Mouse (Mus musculus) liver, postnatal 0 days (tissue): Measurements from ENCODE around the gene Igfbp6. TPM values are rescaled to one million over a fixed set of nuclear protein-coding genes. Genes with fewer than 3 reads are reported as not detected.

Experiments used
- ATAC-seq: fragments of 200-750 bp; cut with Nextera tagmentation; 2 replicates; pipeline ENCODE4 v1.8.0; 2017; ENCODE audit warnings: mild to moderate bottlenecking, moderate library complexity
- DNase-seq: peaks from one replicate; pipeline ENCODE4 v3.0.0-alpha.2; 2016
- H3K27ac ChIP-seq: fragments of 300-500 bp; sonication (generic); 2 replicates; pipeline ENCODE4 v1.5.1; 2014; ENCODE audit warnings: antibody characterized with exemption, moderate library complexity, mild to moderate bottlenecking, low read depth
- H3K27me3 ChIP-seq: fragments of 300-500 bp; sonication (generic); 2 replicates; pipeline ENCODE4 v1.6.1; 2014; ENCODE audit warnings: low read length, control low read depth, mixed read lengths; ENCODE audit not compliant: insufficient read depth
- H3K36me3 ChIP-seq: fragments of 300-500 bp; sonication (generic); replicated peaks from 2 replicates; pipeline ENCODE4 v1.6.1; 2014; ENCODE audit warnings: mild to moderate bottlenecking, control low read depth, low read length, moderate library complexity, mixed read lengths; ENCODE audit not compliant: insufficient read depth
- H3K4me1 ChIP-seq: fragments of 300-500 bp; sonication (generic); 2 replicates; pipeline ENCODE4 v1.6.1; 2014; ENCODE audit warnings: antibody characterized with exemption, mild to moderate bottlenecking, control low read depth; ENCODE audit not compliant: insufficient read depth
- H3K4me2 ChIP-seq: fragments of 300-500 bp; sonication (generic); 2 replicates; pipeline ENCODE4 v1.6.1; 2014; ENCODE audit warnings: low read depth, mild to moderate bottlenecking, low read length, moderate library complexity, mixed read lengths
- H3K4me3 ChIP-seq: fragments of 300-500 bp; sonication (generic); 2 replicates; pipeline ENCODE4 v1.5.1; 2014; ENCODE audit warnings: low read depth, low read length
- H3K9ac ChIP-seq: fragments of 300-500 bp; sonication (generic); replicated peaks from 2 replicates; pipeline ENCODE4 v1.6.1; 2014; ENCODE audit warnings: mild to moderate bottlenecking, moderate library complexity
- H3K9me3 ChIP-seq: fragments of 300-500 bp; sonication (generic); 2 replicates; pipeline ENCODE4 v1.6.1; 2016; ENCODE audit warnings: mild to moderate bottlenecking, control low read depth, low read length, mixed read lengths
- CTCF ChIP-seq: sonication (generic); IDR thresholded peaks from 2 replicates; pipeline ENCODE4 v1.5.1; 2016; ENCODE audit warnings: antibody characterized with exemption, low read depth
- EP300 ChIP-seq: IDR thresholded peaks from 2 replicates; pipeline ENCODE4 v1.6.1; 2016; ENCODE audit warnings: antibody characterized with exemption, low read depth, mild to moderate bottlenecking
- WGBS: fragments of 180-500 bp; shearing (Covaris S2); extraction: QIAGEN DNeasy Blood & Tissue Kit; methylation state at CpG from one replicate; pipeline ENCODE4 v1.1.7; 2014; ENCODE audit not compliant: insufficient replicate concordance; 5-methylcytosine and 5-hydroxymethylcytosine counted together
- polyA plus RNA-seq: library from polyadenylated mRNA; unstranded; fragments of >200 nt; fragmentation: Nextera tagmentation; extraction: Ambion mirVana; gene quantifications from 2 replicates; pipeline ENCODE4 v1.2.1, GENCODE M21; 2015

The Igfbp6 gene
- polyA plus RNA-seq, 1 experiment from 2014 or later: 5.9 TPM

DNA sequence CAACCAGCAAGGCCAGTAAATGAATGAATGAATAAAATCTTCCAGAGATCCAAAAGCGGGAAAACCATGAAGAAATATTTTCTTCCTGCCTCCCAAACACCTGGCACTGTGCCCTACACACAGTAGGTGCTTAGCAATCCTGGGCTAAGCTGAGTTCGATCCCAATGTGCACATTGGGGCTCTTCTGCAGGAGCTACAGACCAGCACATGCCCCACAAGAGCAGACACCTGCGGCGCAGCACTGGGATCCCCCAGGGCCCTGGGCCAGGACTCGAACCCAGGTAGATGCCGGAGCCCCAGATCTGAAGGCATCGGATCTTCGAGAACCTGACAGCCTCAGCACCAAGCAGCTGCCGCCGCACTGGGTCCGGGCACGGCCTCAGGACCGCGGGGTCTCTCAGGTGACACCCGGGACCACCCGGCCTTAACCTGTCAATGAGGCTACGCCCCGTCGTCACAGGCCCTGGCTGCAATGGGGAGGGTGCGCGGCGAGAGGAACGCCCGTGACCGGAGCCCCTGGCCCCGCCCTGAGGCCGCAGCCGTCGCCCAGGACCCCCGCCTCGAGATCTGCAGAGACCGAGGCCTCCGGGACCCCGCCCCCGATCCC, 8.5 kb upstream of the Igfbp6 start:
- Histone ChIP-seq H3K9ac (peak overlapping the region; percentile 87), H3K4me3 (peak overlapping the region; percentile 92), H3K4me1 (peaks cover 14% of the 10 kb centered on the region), H3K4me2 (peak overlapping the region; percentile 98), H3K27me3 (no peaks in the 10 kb centered on the region), H3K9me3 (no peaks in the 10 kb centered on the region), H3K27ac (peak overlapping the region; percentile 75), H3K36me3 (peaks cover 18% of the 10 kb centered on the region)
- no peak for TF ChIP-seq CTCF
- TF ChIP-seq EP300: no peak
- no peak for DNase-seq
- 4% methylated on average over 34 of the region's 35 CpGs for WGBS
- ATAC-seq: peak; percentile 53

DNA sequence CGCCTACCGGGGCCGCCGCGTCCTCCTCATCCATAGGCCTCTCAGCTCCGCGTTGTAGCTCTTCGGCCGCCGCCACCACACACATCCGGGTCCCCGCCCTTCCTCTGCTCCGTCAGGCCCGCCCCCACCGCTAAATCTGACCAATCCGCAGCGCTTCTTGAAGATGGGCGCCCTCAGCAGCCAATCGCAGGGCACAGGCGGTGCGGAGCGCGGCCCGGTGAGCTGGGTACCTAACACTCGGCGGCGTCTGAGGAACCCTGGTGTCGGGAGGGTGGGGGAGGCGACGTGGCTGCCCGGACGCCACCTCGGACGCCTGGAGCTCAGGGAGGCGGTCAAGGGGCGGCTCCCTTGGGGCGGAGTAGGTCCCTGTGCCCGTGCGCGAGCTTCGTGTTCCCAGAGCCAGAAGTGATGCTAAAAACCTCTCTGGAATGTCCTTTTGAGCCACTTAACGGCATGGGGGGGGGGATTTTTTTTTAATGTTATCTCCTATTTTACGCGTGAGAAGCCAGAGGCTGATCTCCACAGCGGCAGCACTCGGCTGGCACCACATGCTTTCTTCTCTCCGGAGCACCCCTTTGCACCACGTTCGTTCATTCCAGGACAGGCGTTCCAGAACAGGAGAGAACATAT, 7.9 kb upstream of the Igfbp6 start, which contains the start of gene Spryd3:
Gene Spryd3, minus strand, starts transcription at position 106 of the 630 bp plus-strand sequence.
- ATAC-seq (peak; percentile 100), DNase-seq (peak; percentile 98)
- H3K36me3 ChIP-seq: peaks cover 18% of the 10 kb centered on the region
- TF ChIP-seq EP300 (no peak), CTCF (no peak)
- peak within 1 kb of the TSS; percentile 75 for H3K27ac ChIP-seq
- 1% methylated on average over 48 of the region's 50 CpGs for WGBS
- H3K4me2 ChIP-seq: peak within 1 kb of the TSS; percentile 98
- H3K4me1 ChIP-seq: peaks cover 14% of the 10 kb centered on the region
- H3K9me3 ChIP-seq: no peaks in the 10 kb centered on the region
- H3K9ac ChIP-seq: peak within 1 kb of the TSS; percentile 87
- no peaks in the 10 kb centered on the region for H3K27me3 ChIP-seq
- peak within 1 kb of the TSS; percentile 92 for H3K4me3 ChIP-seq

DNA sequence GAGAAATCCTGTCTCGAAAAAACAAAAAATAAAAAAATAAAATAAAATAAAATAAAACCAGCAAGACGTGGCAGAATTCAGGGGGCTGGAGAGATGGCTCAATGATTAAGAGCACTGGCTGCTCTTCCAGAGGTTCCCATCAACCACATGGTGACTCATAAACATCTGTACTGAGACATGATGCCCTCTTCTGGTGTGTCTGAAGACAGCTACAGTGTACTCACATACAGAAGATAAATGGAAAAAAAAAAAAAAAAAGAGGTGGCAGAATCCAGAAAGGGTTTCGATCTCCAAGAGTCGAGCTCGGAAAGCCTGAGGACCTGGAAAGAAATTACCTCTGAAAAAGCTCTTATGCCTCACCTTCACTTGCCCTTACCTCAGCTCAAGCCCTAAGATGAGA, 3.0 kb upstream of the Igfbp6 start:
- peaks cover 5% of the 10 kb centered on the region for H3K4me1 ChIP-seq
- peaks cover 29% of the 10 kb centered on the region; the same call in 1 of the 2 replicates for H3K27me3 ChIP-seq
- no peak overlapping the region for H3K4me2 ChIP-seq
- no peak overlapping the region for H3K4me3 ChIP-seq
- 84% methylated on average over 5 of the region's 5 CpGs for WGBS
- no peak overlapping the region for H3K9ac ChIP-seq
- ATAC-seq (no peak), DNase-seq (no peak)
- no peak for TF ChIP-seq CTCF
- TF ChIP-seq EP300: no peak
- no peaks in the 10 kb centered on the region for H3K9me3 ChIP-seq
- no peaks in the 10 kb centered on the region for H3K36me3 ChIP-seq
- no peak overlapping the region for H3K27ac ChIP-seq

DNA sequence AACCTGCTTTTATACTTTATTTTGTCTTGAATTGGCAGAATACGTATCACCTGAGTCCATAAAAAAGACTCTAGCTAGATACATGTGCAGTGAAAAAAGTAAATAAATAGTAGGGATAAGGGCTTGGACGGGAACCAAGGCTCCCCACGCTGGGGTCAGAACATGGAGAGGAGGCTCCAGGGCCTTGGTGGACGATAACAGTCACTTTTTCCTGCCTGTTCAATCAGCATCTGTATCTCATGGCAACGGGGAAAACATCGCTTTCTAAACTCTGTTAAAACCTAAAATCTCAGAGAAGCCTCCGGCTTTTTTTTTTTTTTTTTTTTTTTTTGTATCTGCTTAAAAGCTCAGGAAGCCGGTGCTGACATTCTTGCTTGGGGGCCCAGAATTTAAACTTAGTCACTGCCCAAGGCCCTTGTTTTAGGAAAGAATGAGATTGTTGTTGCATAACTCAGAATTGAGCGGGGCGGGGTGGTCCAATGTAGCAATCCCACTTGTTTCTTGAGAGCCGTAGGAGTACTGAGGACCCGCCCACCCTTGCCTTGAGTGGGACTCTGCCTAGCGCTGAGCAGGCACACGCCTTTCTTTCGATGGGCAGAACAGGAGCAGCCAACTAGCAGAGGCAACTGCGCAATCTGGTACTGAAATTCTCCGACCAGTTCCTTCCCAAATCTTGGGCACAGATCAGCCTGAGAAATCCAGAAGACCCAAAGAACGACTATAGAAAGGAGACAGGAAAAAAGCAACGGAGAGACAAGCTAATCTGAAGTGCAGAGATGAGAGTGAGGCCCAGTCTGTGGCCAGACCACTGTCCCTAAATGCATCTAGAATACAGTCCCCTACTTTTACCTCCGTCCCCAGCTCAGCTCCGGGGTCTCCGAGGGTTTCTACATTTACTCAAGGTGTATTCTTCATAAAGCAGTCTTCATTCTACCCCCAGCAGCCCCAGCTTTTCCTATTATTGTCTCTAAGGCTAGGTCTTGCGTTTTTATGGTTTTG, 949 bp upstream of the Igfbp6 start:
- no peaks in the 10 kb centered on the region for H3K9me3 ChIP-seq
- H3K36me3 ChIP-seq: no peaks in the 10 kb centered on the region
- TF ChIP-seq CTCF: no peak
- no peak for TF ChIP-seq EP300
- no peak overlapping the region for H3K27ac ChIP-seq
- H3K9ac ChIP-seq: no peak overlapping the region
- ATAC-seq (no peak), DNase-seq (no peak)
- no peak overlapping the region for H3K4me3 ChIP-seq
- peaks cover 29% of the 10 kb centered on the region; the same call in 1 of the 2 replicates for H3K27me3 ChIP-seq
- 56% methylated on average over 23 of the region's 23 CpGs for WGBS
- H3K4me1 ChIP-seq: peaks cover 4% of the 10 kb centered on the region; the same call in 1 of the 2 replicates
- no peak overlapping the region for H3K4me2 ChIP-seq

DNA sequence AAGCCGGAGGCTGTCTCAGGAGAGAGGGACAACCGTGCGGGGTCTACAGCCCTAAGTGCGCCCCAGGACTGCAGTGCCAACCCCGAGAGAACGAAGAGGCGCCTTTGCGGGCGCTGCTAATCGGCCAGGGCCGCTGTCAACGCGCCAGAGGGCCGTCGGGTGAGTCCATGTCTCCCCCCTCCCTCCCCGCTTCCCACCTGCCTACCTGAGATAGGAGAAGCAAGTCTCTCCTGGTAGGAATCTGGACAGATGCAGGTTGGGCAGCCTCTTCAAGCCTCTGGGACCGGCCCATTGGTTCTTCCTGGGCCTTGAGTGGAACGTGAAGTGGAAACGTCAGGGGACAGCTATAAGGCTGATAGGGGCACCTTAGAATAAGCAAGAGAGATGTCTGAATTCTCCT, 564 bp downstream of the Igfbp6 start:
- H3K4me3 ChIP-seq: no peak overlapping the region
- no peak overlapping the region for H3K27ac ChIP-seq
- H3K36me3 ChIP-seq: no peaks in the 10 kb centered on the region
- DNase-seq (no peak), ATAC-seq (no peak)
- peak overlapping the region; percentile 16 for H3K4me2 ChIP-seq
- H3K9me3 ChIP-seq: no peaks in the 10 kb centered on the region
- TF ChIP-seq CTCF (no peak), EP300 (no peak)
- peaks cover 11% of the 10 kb centered on the region for H3K4me1 ChIP-seq
- H3K9ac ChIP-seq: 0 out of 2 replicates have a peak overlapping the region, but pooled peaks have one; percentile 32
- H3K27me3 ChIP-seq: peaks cover 29% of the 10 kb centered on the region; the same call in 1 of the 2 replicates
- WGBS: 27% methylated on average over 17 of the region's 19 CpGs
